Mouse (Mus musculus): ENCODE data around the gene Slc25a31.

- TF ChIP-seq CTCF (IDR thresholded peaks at IDR 0.05; ENCODE audit: low read depth) (0 out of 2 replicates have a peak, but pooled peaks have one; percentile 3), EP300 (IDR thresholded peaks at IDR 0.05; ENCODE audit: low read depth) (no peak)
Measured at GRCm38 (mm10) chr3:40744836-40745660, 36.4 kb downstream of the Slc25a31 start.

Measured in liver, postnatal 0 days (tissue).